Mouse (Mus musculus): ENCODE results near the gene Plau. TPM values are rescaled to one million over a fixed set of nuclear protein-coding genes. Genes with fewer than 3 reads are reported as not detected.

Plau gene
- polyA plus RNA-seq, 1 experiment from 2014 or later = 0.66 TPM

GRCm38 (mm10) chr14:20792922-20793757 is 43.3 kb upstream of the Plau start:
- peak overlapping the region; percentile 79 for H3K27ac ChIP-seq (ENCODE audit: low read depth, low read length)
- peak; percentile 51 for ATAC-seq (replicated peaks; ENCODE audit: insufficient number of reproducible peaks, low FRiP score, low TSS enrichment)
- peak overlapping the region; percentile 88 for H3K4me2 ChIP-seq
- peaks cover 25% of the 10 kb centered on the region for H3K4me1 ChIP-seq (ENCODE audit: control insufficient read depth, insufficient read depth, low read length)
- H3K9ac ChIP-seq (ENCODE audit: low read depth, low read length) = peak overlapping the region; percentile 85
- peaks cover 16% of the 10 kb centered on the region; the same call in 1 of the 2 replicates for H3K36me3 ChIP-seq (ENCODE audit: control insufficient read depth, insufficient read depth, low read length)
- WGBS (ENCODE audit: insufficient replicate concordance) = 1% methylated on average over 45 of the region's 57 CpGs
- H3K27me3 ChIP-seq (ENCODE audit: control insufficient read depth, insufficient read depth, low read length) = no peaks in the 10 kb centered on the region
- no peaks in the 10 kb centered on the region for H3K9me3 ChIP-seq (replicated peaks; ENCODE audit: control insufficient read depth, low read length)
- H3K4me3 ChIP-seq (ENCODE audit: low read depth, low read length) = peak overlapping the region; percentile 86

- under 1% methylated on average over 49 of the region's 76 CpGs for WGBS (ENCODE audit: insufficient replicate concordance)
- Histone ChIP-seq H3K27me3 (ENCODE audit: control insufficient read depth, insufficient read depth, low read length) (no peaks in the 10 kb centered on the region), H3K9me3 (replicated peaks; ENCODE audit: control insufficient read depth, low read length) (no peaks in the 10 kb centered on the region), H3K36me3 (ENCODE audit: control insufficient read depth, insufficient read depth, low read length) (peaks cover 16% of the 10 kb centered on the region; the same call in 1 of the 2 replicates), H3K9ac (ENCODE audit: low read depth, low read length) (peak within 1 kb of the TSS; percentile 85), H3K4me3 (ENCODE audit: low read depth, low read length) (peak within 1 kb of the TSS; percentile 86), H3K27ac (ENCODE audit: low read depth, low read length) (peak within 1 kb of the TSS; percentile 79), H3K4me1 (ENCODE audit: control insufficient read depth, insufficient read depth, low read length) (peaks cover 23% of the 10 kb centered on the region), H3K4me2 (peak within 1 kb of the TSS; percentile 88)
- ATAC-seq (replicated peaks; ENCODE audit: insufficient number of reproducible peaks, low FRiP score, low TSS enrichment) = peak; percentile 88
Measured at GRCm38 (mm10) chr14:20793758-20794531, 42.5 kb upstream of the Plau start, which contains the start of gene Camk2g. Camk2g (minus strand) TSS chr14:20794088.

- 11% methylated on average over 9 of the region's 9 CpGs for WGBS (ENCODE audit: insufficient replicate concordance)
- Histone ChIP-seq H3K36me3 (ENCODE audit: control insufficient read depth, insufficient read depth, low read length) (peaks cover 16% of the 10 kb centered on the region; the same call in 1 of the 2 replicates), H3K27me3 (ENCODE audit: control insufficient read depth, insufficient read depth, low read length) (no peaks in the 10 kb centered on the region), H3K9ac (ENCODE audit: low read depth, low read length) (peak overlapping the region; percentile 85), H3K9me3 (replicated peaks; ENCODE audit: control insufficient read depth, low read length) (no peaks in the 10 kb centered on the region), H3K4me1 (ENCODE audit: control insufficient read depth, insufficient read depth, low read length) (peaks cover 23% of the 10 kb centered on the region), H3K4me3 (ENCODE audit: low read depth, low read length) (peak overlapping the region; percentile 86), H3K27ac (ENCODE audit: low read depth, low read length) (peak overlapping the region; percentile 79), H3K4me2 (peak overlapping the region; percentile 88)
- ATAC-seq (replicated peaks; ENCODE audit: insufficient number of reproducible peaks, low FRiP score, low TSS enrichment) = no peak
Measured at GRCm38 (mm10) chr14:20794589-20794988, 41.9 kb upstream of the Plau start.

- H3K4me3 ChIP-seq (ENCODE audit: low read depth, low read length) = no peak overlapping the region
- H3K36me3 ChIP-seq (ENCODE audit: control insufficient read depth, insufficient read depth, low read length) = peaks cover 12% of the 10 kb centered on the region; the same call in 1 of the 2 replicates
- no peak for ATAC-seq (replicated peaks; ENCODE audit: insufficient number of reproducible peaks, low FRiP score, low TSS enrichment)
- no peaks in the 10 kb centered on the region for H3K27me3 ChIP-seq (ENCODE audit: control insufficient read depth, insufficient read depth, low read length)
- H3K4me2 ChIP-seq = peak overlapping the region; percentile 88
- no peak overlapping the region; the same call in 1 of the 2 replicates for H3K27ac ChIP-seq (ENCODE audit: low read depth, low read length)
- H3K9me3 ChIP-seq (replicated peaks; ENCODE audit: control insufficient read depth, low read length) = no peaks in the 10 kb centered on the region
- peak overlapping the region; percentile 39; the same call in 1 of the 2 replicates for H3K9ac ChIP-seq (ENCODE audit: low read depth, low read length)
- WGBS (ENCODE audit: insufficient replicate concordance) = 52% methylated on average over 8 of the region's 9 CpGs
- peaks cover 19% of the 10 kb centered on the region for H3K4me1 ChIP-seq (ENCODE audit: control insufficient read depth, insufficient read depth, low read length)
Measured at GRCm38 (mm10) chr14:20795423-20796152, 40.9 kb upstream of the Plau start.

GRCm38 (mm10) chr14:20796170-20796569 is 40.3 kb upstream of the Plau start:
- no peak overlapping the region for H3K9ac ChIP-seq (ENCODE audit: low read depth, low read length)
- peaks cover 19% of the 10 kb centered on the region for H3K4me1 ChIP-seq (ENCODE audit: control insufficient read depth, insufficient read depth, low read length)
- WGBS (ENCODE audit: insufficient replicate concordance) = 65% methylated on average over 8 of the region's 8 CpGs
- H3K9me3 ChIP-seq (replicated peaks; ENCODE audit: control insufficient read depth, low read length) = no peaks in the 10 kb centered on the region
- H3K36me3 ChIP-seq (ENCODE audit: control insufficient read depth, insufficient read depth, low read length) = peaks cover 6% of the 10 kb centered on the region; the same call in 1 of the 2 replicates
- no peak overlapping the region for H3K4me2 ChIP-seq
- no peaks in the 10 kb centered on the region for H3K27me3 ChIP-seq (ENCODE audit: control insufficient read depth, insufficient read depth, low read length)
- H3K27ac ChIP-seq (ENCODE audit: low read depth, low read length) = no peak overlapping the region
- no peak for ATAC-seq (replicated peaks; ENCODE audit: insufficient number of reproducible peaks, low FRiP score, low TSS enrichment)
- H3K4me3 ChIP-seq (ENCODE audit: low read depth, low read length) = no peak overlapping the region

- H3K27ac ChIP-seq (ENCODE audit: low read depth, low read length) = no peak overlapping the region
- ATAC-seq (replicated peaks; ENCODE audit: insufficient number of reproducible peaks, low FRiP score, low TSS enrichment) = no peak
- no peaks in the 10 kb centered on the region for H3K27me3 ChIP-seq (ENCODE audit: control insufficient read depth, insufficient read depth, low read length)
- H3K4me3 ChIP-seq (ENCODE audit: low read depth, low read length) = no peak overlapping the region
- H3K4me1 ChIP-seq (ENCODE audit: control insufficient read depth, insufficient read depth, low read length) = peaks cover 19% of the 10 kb centered on the region
- H3K9me3 ChIP-seq (replicated peaks; ENCODE audit: control insufficient read depth, low read length) = no peaks in the 10 kb centered on the region
- no peak overlapping the region for H3K4me2 ChIP-seq
- 66% methylated on average over 8 of the region's 8 CpGs for WGBS (ENCODE audit: insufficient replicate concordance)
- H3K9ac ChIP-seq (ENCODE audit: low read depth, low read length) = no peak overlapping the region
- H3K36me3 ChIP-seq (ENCODE audit: control insufficient read depth, insufficient read depth, low read length) = 0 out of 2 replicates have a peak, but pooled peaks cover 1% of the 10 kb centered on the region
Measured at GRCm38 (mm10) chr14:20796643-20797042, 39.8 kb upstream of the Plau start.

- 81% methylated on average over 6 of the region's 6 CpGs for WGBS (ENCODE audit: insufficient replicate concordance)
- H3K4me3 ChIP-seq (ENCODE audit: low read depth, low read length) = no peak overlapping the region
- no peak overlapping the region for H3K4me2 ChIP-seq
- no peak for ATAC-seq (replicated peaks; ENCODE audit: insufficient number of reproducible peaks, low FRiP score, low TSS enrichment)
- H3K9me3 ChIP-seq (replicated peaks; ENCODE audit: control insufficient read depth, low read length) = no peaks in the 10 kb centered on the region
- no peak overlapping the region for H3K27ac ChIP-seq (ENCODE audit: low read depth, low read length)
- H3K4me1 ChIP-seq (ENCODE audit: control insufficient read depth, insufficient read depth, low read length) = peaks cover 10% of the 10 kb centered on the region; the same call in 1 of the 2 replicates
- H3K9ac ChIP-seq (ENCODE audit: low read depth, low read length) = no peak overlapping the region
- no peaks in the 10 kb centered on the region for H3K36me3 ChIP-seq (ENCODE audit: control insufficient read depth, insufficient read depth, low read length)
- H3K27me3 ChIP-seq (ENCODE audit: control insufficient read depth, insufficient read depth, low read length) = no peaks in the 10 kb centered on the region
Measured at GRCm38 (mm10) chr14:20798300-20798699, 38.2 kb upstream of the Plau start.

- 6% methylated on average over 7 of the region's 7 CpGs for WGBS (ENCODE audit: insufficient replicate concordance)
- no peak for ATAC-seq (replicated peaks; ENCODE audit: insufficient number of reproducible peaks, low FRiP score, low TSS enrichment)
- H3K4me2 ChIP-seq = no peak overlapping the region
- no peak overlapping the region for H3K9ac ChIP-seq (ENCODE audit: low read depth, low read length)
- no peaks in the 10 kb centered on the region for H3K36me3 ChIP-seq (ENCODE audit: control insufficient read depth, insufficient read depth, low read length)
- H3K27me3 ChIP-seq (ENCODE audit: control insufficient read depth, insufficient read depth, low read length) = no peaks in the 10 kb centered on the region
- H3K4me1 ChIP-seq (ENCODE audit: control insufficient read depth, insufficient read depth, low read length) = peaks cover 10% of the 10 kb centered on the region; the same call in 1 of the 2 replicates
- no peak overlapping the region for H3K4me3 ChIP-seq (ENCODE audit: low read depth, low read length)
- no peaks in the 10 kb centered on the region for H3K9me3 ChIP-seq (replicated peaks; ENCODE audit: control insufficient read depth, low read length)
- H3K27ac ChIP-seq (ENCODE audit: low read depth, low read length) = no peak overlapping the region
Measured at GRCm38 (mm10) chr14:20798761-20799160, 37.7 kb upstream of the Plau start.
